ENCODE assay signal across 8 mouse cellular contexts in the genomic region with DNA sequence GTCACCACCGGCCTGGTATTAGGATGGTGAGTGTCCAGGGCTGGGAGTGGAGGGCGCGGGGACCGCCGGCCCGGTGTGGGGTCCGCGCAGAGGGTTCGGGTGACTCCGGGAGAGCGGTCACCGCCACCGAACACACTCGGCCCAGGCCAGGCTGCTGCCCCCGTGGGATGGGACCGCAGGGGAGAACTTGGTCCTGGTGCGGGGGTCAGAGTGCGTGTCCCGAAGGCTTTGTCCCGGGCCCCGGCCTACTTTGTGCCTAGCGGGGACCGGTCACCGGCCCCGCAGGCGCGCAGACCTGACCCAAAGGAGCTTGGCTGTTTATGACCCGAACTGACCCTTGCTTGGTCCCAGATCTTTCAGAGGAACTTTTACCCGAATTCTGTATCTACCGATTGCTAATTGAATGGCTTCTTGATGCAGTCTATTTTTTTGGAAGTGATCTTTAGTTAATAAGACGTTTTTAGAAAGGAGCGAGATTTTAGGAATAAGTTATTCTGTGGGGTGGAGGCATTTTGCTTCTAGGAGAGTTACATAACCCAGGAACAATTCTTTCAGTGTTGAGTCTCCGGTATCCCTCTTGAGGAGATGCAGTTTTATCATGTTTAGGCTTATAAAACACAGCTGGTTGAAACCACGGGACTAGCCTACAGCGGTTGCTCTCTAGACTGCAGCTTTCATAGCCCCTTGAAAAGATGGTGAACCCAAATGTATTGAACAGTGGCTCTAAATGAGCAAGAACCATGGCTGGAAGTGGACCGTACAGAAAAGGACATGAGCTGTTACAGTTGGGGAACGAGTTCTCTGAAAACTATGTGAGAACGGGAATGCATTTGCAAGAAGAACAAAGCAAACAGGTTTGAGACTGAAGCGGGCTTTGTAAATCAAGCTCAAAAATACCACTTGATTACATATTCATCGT. TPM values are rescaled to one million over a fixed set of nuclear protein-coding genes. Genes with fewer than 3 reads are reported as not detected.
DNase-seq lines count a peak whose midpoint lies in the region; ATAC-seq and TF ChIP-seq lines count a peak whose summit lies in the region.

No protein-coding gene starts in this region.

- H3K9me3 ChIP-seq in forebrain, embryonic 15.5 days, result no peaks in the 10 kb centered on the region
- H3K9me3 ChIP-seq in kidney, embryonic 15.5 days (replicated peaks), result no peaks in the 10 kb centered on the region
- H3K9me3 ChIP-seq in liver, postnatal 0 days (ENCODE audit: low read length), result no peaks in the 10 kb centered on the region

- no peak for TF ChIP-seq POLR2A in spleen, adult 2 months (IDR thresholded peaks at IDR 0.05; ENCODE audit: low read depth, low read length)
- no peak for TF ChIP-seq POLR2A in olfactory bulb, adult 2 months (IDR thresholded peaks at IDR 0.05; ENCODE audit: insufficient read depth, low read depth, low read length)

- WGBS in spleen, adult 2 months, result 12% methylated on average over 40 of the region's 40 CpGs
- 6% methylated on average over 40 of the region's 40 CpGs for WGBS in forebrain, embryonic 15.5 days
- 7% methylated on average over 38 of the region's 40 CpGs for WGBS in kidney, embryonic 15.5 days
- 6% methylated on average over 40 of the region's 40 CpGs for WGBS in liver, postnatal 0 days (ENCODE audit: insufficient replicate concordance)
- 3% methylated on average over 40 of the region's 40 CpGs for WGBS in olfactory bulb, adult 2 months

- H3K36me3 ChIP-seq in spleen, adult 2 months (ENCODE audit: control insufficient read depth, insufficient read depth, low read length), result no peaks in the 10 kb centered on the region
- H3K36me3 ChIP-seq in forebrain, embryonic 15.5 days, result no peaks in the 10 kb centered on the region
- H3K36me3 ChIP-seq in kidney, embryonic 15.5 days, result no peaks in the 10 kb centered on the region
- H3K36me3 ChIP-seq in liver, postnatal 0 days (replicated peaks; ENCODE audit: insufficient read depth, low read length), result no peaks in the 10 kb centered on the region

- no peak; the same call in 1 of the 2 replicates for ATAC-seq in forebrain, embryonic 15.5 days (replicated peaks)
- peak; percentile 80 for ATAC-seq in kidney, embryonic 15.5 days (replicated peaks; ENCODE audit: low FRiP score)
- peak; percentile 58 for ATAC-seq in liver, postnatal 0 days

- H3K4me3 ChIP-seq in spleen, adult 2 months (ENCODE audit: extremely low read depth, insufficient read depth, insufficient read length), result peak overlapping the region; percentile 80
- H3K4me3 ChIP-seq in forebrain, embryonic 15.5 days, result peak overlapping the region; percentile 87
- peak overlapping the region; percentile 81 for H3K4me3 ChIP-seq in kidney, embryonic 15.5 days (replicated peaks)
- H3K4me3 ChIP-seq in liver, postnatal 0 days (ENCODE audit: low read depth, low read length), result peak overlapping the region; percentile 93
- peak overlapping the region; percentile 81 for H3K4me3 ChIP-seq in olfactory bulb, adult 2 months (ENCODE audit: insufficient read depth, low read depth, low read length)

- H3K27ac ChIP-seq in spleen, adult 2 months (ENCODE audit: insufficient read depth, low read length), result peak overlapping the region; percentile 55; the same call in 1 of the 2 replicates
- H3K27ac ChIP-seq in forebrain, embryonic 15.5 days (replicated peaks), result no peak overlapping the region
- H3K27ac ChIP-seq in kidney, embryonic 15.5 days, result peak overlapping the region; percentile 57
- H3K27ac ChIP-seq in liver, postnatal 0 days (ENCODE audit: low read depth), result peak overlapping the region; percentile 79
- H3K27ac ChIP-seq in olfactory bulb, adult 2 months (ENCODE audit: insufficient read depth, low read depth, low read length), result 0 out of 2 replicates have a peak overlapping the region, but pooled peaks have one; percentile 3

- H3K9ac ChIP-seq in forebrain, embryonic 15.5 days (replicated peaks), result peak overlapping the region; percentile 60
- peak overlapping the region; percentile 82 for H3K9ac ChIP-seq in kidney, embryonic 15.5 days
- peak overlapping the region; percentile 89 for H3K9ac ChIP-seq in liver, postnatal 0 days (replicated peaks)

- H3K4me1 ChIP-seq in spleen, adult 2 months (ENCODE audit: control insufficient read depth, insufficient read depth, insufficient read length), result no peaks in the 10 kb centered on the region; the same call in 1 of the 2 replicates
- peaks cover 11% of the 10 kb centered on the region for H3K4me1 ChIP-seq in forebrain, embryonic 15.5 days
- H3K4me1 ChIP-seq in kidney, embryonic 15.5 days, result peaks cover 6% of the 10 kb centered on the region
- peaks cover 18% of the 10 kb centered on the region; the same call in 1 of the 2 replicates for H3K4me1 ChIP-seq in liver, postnatal 0 days (ENCODE audit: insufficient read depth)
- H3K4me1 ChIP-seq in olfactory bulb, adult 2 months (ENCODE audit: control insufficient read depth, insufficient read depth, low read length), result no peaks in the 10 kb centered on the region

- DNase-seq in spleen, adult 2 months (ENCODE audit: low read depth in 1 of 2, low spot score in 2 of 2), result no peak
- no peak for DNase-seq in spleen, adult 12 weeks (ENCODE audit: low spot score)
- peak; percentile 47 to 59 for DNase-seq in adrenal gland, postnatal 36 days
- DNase-seq in liver, postnatal 0 days, result no peak
- no peak for DNase-seq in thymus, postnatal 25 days

- peak overlapping the region; percentile 96 for H3K4me2 ChIP-seq in forebrain, embryonic 15.5 days (replicated peaks)
- H3K4me2 ChIP-seq in kidney, embryonic 15.5 days, result peak overlapping the region; percentile 77
- peak overlapping the region; percentile 90 for H3K4me2 ChIP-seq in liver, postnatal 0 days (ENCODE audit: low read depth, low read length)

- no peak for TF ChIP-seq CTCF in spleen, adult 2 months (IDR thresholded peaks at IDR 0.05; ENCODE audit: extremely low read depth, insufficient read depth, insufficient read length, insufficient replicate concordance)
- no peak for TF ChIP-seq CTCF in liver, postnatal 0 days (IDR thresholded peaks at IDR 0.05; ENCODE audit: low read depth)
- TF ChIP-seq CTCF in olfactory bulb, adult 2 months (IDR thresholded peaks at IDR 0.05; ENCODE audit: insufficient read depth, low read depth, low read length), result no peak

- no peak for TF ChIP-seq EP300 in liver, postnatal 0 days (IDR thresholded peaks at IDR 0.05; ENCODE audit: low read depth)

- peaks cover 2% of the 10 kb centered on the region for H3K27me3 ChIP-seq in spleen, adult 2 months (ENCODE audit: control insufficient read depth, insufficient read depth, low read length)
- H3K27me3 ChIP-seq in forebrain, embryonic 15.5 days, result no peaks in the 10 kb centered on the region
- no peaks in the 10 kb centered on the region for H3K27me3 ChIP-seq in kidney, embryonic 15.5 days
- H3K27me3 ChIP-seq in liver, postnatal 0 days (ENCODE audit: insufficient read depth, low read length), result no peaks in the 10 kb centered on the region

RNA-seq across cellular contexts. Expression of a gene that starts 0.7 kb away (rescaled TPM):
- 6.5 and 7.3 TPM in 2 replicates for polyA plus RNA-seq in spleen, adult 2 months (2012; rRNA removed)
- total RNA-seq in adrenal gland, postnatal 36 days (2021), result 10 to 100 TPM; 41.4 to 51.1 TPM
- 14.6 and 14.9 TPM in 2 replicates for polyA plus RNA-seq in forebrain, embryonic 15.5 days (2015; fragmentation: Nextera tagmentation; extraction: Ambion mirVana)
- 27.8 and 29.9 TPM in 2 replicates for polyA plus RNA-seq in kidney, embryonic 15.5 days (2015; fragmentation: Nextera tagmentation; extraction: Ambion mirVana)
- 34.8 and 35.2 TPM in 2 replicates for polyA plus RNA-seq in liver, postnatal 0 days (2015; fragmentation: Nextera tagmentation; extraction: Ambion mirVana)
- polyA plus RNA-seq in olfactory bulb, adult 2 months (2012; ENCODE audit: insufficient read depth, insufficient read length, low replicate concordance, missing spikeins), result not detected in 2 replicates

RNA-seq across cellular contexts. Expression of a gene that starts 10.6 kb away (rescaled TPM):
- 6.9 and 7.5 TPM in 2 replicates for polyA plus RNA-seq in spleen, adult 2 months (2012; rRNA removed)
- 100 to 1,000 TPM; 126 TPM for total RNA-seq in adrenal gland, postnatal 36 days (2021)
- 103 and 116 TPM in 2 replicates for polyA plus RNA-seq in forebrain, embryonic 15.5 days (2015; fragmentation: Nextera tagmentation; extraction: Ambion mirVana)
- polyA plus RNA-seq in kidney, embryonic 15.5 days (2015; fragmentation: Nextera tagmentation; extraction: Ambion mirVana), result 72.3 and 75.2 TPM in 2 replicates
- polyA plus RNA-seq in liver, postnatal 0 days (2015; fragmentation: Nextera tagmentation; extraction: Ambion mirVana), result 30.0 and 30.3 TPM in 2 replicates
- 72.9 TPM in 1 of 2 replicates, not detected in the other for polyA plus RNA-seq in olfactory bulb, adult 2 months (2012; ENCODE audit: insufficient read depth, insufficient read length, low replicate concordance, missing spikeins)

RNA-seq across cellular contexts. Expression of a gene that starts 44.4 kb away (rescaled TPM):
- polyA plus RNA-seq in spleen, adult 2 months (2012; rRNA removed), result 28.2 and 32.3 TPM in 2 replicates
- 100 to 1,000 TPM in 1 of 2 experiments, 10 to 100 TPM in 1; 96.7 to 115 TPM for total RNA-seq in adrenal gland, postnatal 36 days (2021)
- 145 and 150 TPM in 2 replicates for polyA plus RNA-seq in forebrain, embryonic 15.5 days (2015; fragmentation: Nextera tagmentation; extraction: Ambion mirVana)
- polyA plus RNA-seq in kidney, embryonic 15.5 days (2015; fragmentation: Nextera tagmentation; extraction: Ambion mirVana), result 178 and 184 TPM in 2 replicates
- polyA plus RNA-seq in liver, postnatal 0 days (2015; fragmentation: Nextera tagmentation; extraction: Ambion mirVana), result 86.8 and 90.7 TPM in 2 replicates
- polyA plus RNA-seq in olfactory bulb, adult 2 months (2012; ENCODE audit: insufficient read depth, insufficient read length, low replicate concordance, missing spikeins), result not detected in 2 replicates

RNA-seq across cellular contexts. Expression of a gene that starts 50.0 kb away (rescaled TPM):
- polyA plus RNA-seq in spleen, adult 2 months (2012; rRNA removed), result 3.6 and 3.7 TPM in 2 replicates
- total RNA-seq in adrenal gland, postnatal 36 days (2021), result 10 to 100 TPM; 23.6 to 33.3 TPM
- polyA plus RNA-seq in forebrain, embryonic 15.5 days (2015; fragmentation: Nextera tagmentation; extraction: Ambion mirVana), result 4.6 and 5.7 TPM in 2 replicates
- 5.0 and 5.2 TPM in 2 replicates for polyA plus RNA-seq in kidney, embryonic 15.5 days (2015; fragmentation: Nextera tagmentation; extraction: Ambion mirVana)
- polyA plus RNA-seq in liver, postnatal 0 days (2015; fragmentation: Nextera tagmentation; extraction: Ambion mirVana), result 0.34 and 0.45 TPM in 2 replicates
- not detected in 2 replicates for polyA plus RNA-seq in olfactory bulb, adult 2 months (2012; ENCODE audit: insufficient read depth, insufficient read length, low replicate concordance, missing spikeins)

Comparison
In these comparisons a context has a peak if more than half of its experiments do, and no peak if none do; other contexts are left out.
1. DNase-seq: peak in adrenal gland, postnatal 36 days (2 of 2); none in spleen, adult 2 months (0 of 2), spleen, adult 12 weeks (single experiment), liver, postnatal 0 days (single experiment) and thymus, postnatal 25 days (single experiment).
2. RNA of a gene that starts 44.4 kb away (polyA plus RNA-seq): 178 to 184 TPM in kidney, embryonic 15.5 days, 145 to 150 TPM in forebrain, embryonic 15.5 days, 86.8 to 90.7 TPM in liver, postnatal 0 days and 28.2 to 32.3 TPM in spleen, adult 2 months; not detected in olfactory bulb, adult 2 months; every median in the first group is over 10 times any median in the second.
3. Peak in every context shown above with its lines, with median percentiles within 50 percentile points of each other: H3K4me3 ChIP-seq, H3K4me2 ChIP-seq and H3K9ac ChIP-seq.